Mouse (Mus musculus): ENCODE results near the gene Gucd1. TPM values are rescaled to one million over a fixed set of nuclear protein-coding genes. Genes with fewer than 3 reads are reported as not detected.

Gucd1 gene
- total and polyA plus RNA-seq, 2 experiments from 2014 or later = 12.6 to 41.2 TPM

DNA sequence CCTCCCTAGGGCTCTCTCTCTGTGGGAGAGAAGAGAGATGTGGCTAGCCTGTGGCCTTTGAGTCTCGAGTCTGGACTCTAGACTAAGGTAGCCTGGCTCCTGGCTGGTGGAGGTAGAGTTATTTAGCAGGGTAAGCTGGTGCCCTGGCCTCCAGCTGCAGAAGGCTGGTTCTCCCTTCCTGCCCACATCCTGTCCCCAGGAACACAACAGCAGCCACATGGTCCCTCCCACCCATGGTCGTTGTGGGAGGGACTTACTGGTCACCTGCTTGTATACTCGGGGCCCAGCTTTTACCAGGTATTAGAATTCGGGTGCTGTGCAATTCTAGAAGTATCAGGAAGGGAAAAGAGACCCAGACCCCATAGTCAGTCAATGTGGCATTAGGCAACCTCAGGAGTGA lies 197.5 kb downstream of the Gucd1 start:
- 60% methylated on average over 4 of the region's 4 CpGs for WGBS
- Histone ChIP-seq H3K4me2 (ENCODE audit: low read depth, low read length, poor library complexity, severe bottlenecking) (no peak overlapping the region), H3K27ac (ENCODE audit: low read depth, low read length) (no peak overlapping the region), H3K36me3 (ENCODE audit: insufficient read depth, low read length) (no peaks in the 10 kb centered on the region), H3K9ac (replicated peaks; ENCODE audit: low read length, poor library complexity, severe bottlenecking) (no peak overlapping the region), H3K27me3 (ENCODE audit: insufficient read depth, low read length) (peaks cover 33% of the 10 kb centered on the region), H3K4me1 (ENCODE audit: insufficient read depth, low read length) (no peaks in the 10 kb centered on the region), H3K9me3 (ENCODE audit: low read length) (no peaks in the 10 kb centered on the region), H3K4me3 (ENCODE audit: low read depth, low read length) (no peak overlapping the region)
- ATAC-seq (ENCODE audit: low FRiP score) (no peak), DNase-seq (ENCODE audit: low spot score) (no peak)
- no peak for TF ChIP-seq CTCF (IDR thresholded peaks at IDR 0.05)

DNA sequence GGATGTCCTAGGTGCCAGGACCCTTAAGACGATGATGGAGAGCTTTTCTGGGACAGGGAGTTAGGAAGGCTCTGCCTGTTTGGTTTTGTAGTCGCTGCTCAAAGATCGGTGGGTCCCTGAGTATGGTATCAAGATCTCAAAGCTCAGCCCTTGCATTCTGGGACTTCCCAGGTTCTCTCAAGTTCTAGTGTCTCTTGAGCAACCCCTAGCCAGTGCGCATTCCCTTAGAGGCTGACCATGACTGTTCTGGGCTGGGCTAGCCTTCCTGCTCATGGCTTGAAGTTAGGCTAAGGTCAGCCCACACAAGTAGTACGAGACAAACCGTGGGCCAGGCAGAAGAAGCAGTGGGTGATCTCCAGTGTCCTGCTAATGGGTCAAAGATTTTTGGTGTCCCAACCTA lies 199.6 kb downstream of the Gucd1 start:
- no peak for ATAC-seq (ENCODE audit: low FRiP score)
- Histone ChIP-seq H3K36me3 (ENCODE audit: insufficient read depth, low read length) (no peaks in the 10 kb centered on the region), H3K27ac (ENCODE audit: low read depth, low read length) (no peak overlapping the region), H3K27me3 (ENCODE audit: insufficient read depth, low read length) (peaks cover 33% of the 10 kb centered on the region), H3K9ac (replicated peaks; ENCODE audit: low read length, poor library complexity, severe bottlenecking) (no peak overlapping the region), H3K9me3 (ENCODE audit: low read length) (no peaks in the 10 kb centered on the region), H3K4me1 (ENCODE audit: insufficient read depth, low read length) (no peaks in the 10 kb centered on the region), H3K4me2 (ENCODE audit: low read depth, low read length, poor library complexity, severe bottlenecking) (peak overlapping the region; percentile 46; the same call in 1 of the 2 replicates), H3K4me3 (ENCODE audit: low read depth, low read length) (peak overlapping the region; percentile 3; the same call in 1 of the 2 replicates)
- WGBS = 81% methylated on average over 6 of the region's 6 CpGs
- DNase-seq (ENCODE audit: low spot score) = no peak
- no peak for TF ChIP-seq CTCF (IDR thresholded peaks at IDR 0.05)

DNA sequence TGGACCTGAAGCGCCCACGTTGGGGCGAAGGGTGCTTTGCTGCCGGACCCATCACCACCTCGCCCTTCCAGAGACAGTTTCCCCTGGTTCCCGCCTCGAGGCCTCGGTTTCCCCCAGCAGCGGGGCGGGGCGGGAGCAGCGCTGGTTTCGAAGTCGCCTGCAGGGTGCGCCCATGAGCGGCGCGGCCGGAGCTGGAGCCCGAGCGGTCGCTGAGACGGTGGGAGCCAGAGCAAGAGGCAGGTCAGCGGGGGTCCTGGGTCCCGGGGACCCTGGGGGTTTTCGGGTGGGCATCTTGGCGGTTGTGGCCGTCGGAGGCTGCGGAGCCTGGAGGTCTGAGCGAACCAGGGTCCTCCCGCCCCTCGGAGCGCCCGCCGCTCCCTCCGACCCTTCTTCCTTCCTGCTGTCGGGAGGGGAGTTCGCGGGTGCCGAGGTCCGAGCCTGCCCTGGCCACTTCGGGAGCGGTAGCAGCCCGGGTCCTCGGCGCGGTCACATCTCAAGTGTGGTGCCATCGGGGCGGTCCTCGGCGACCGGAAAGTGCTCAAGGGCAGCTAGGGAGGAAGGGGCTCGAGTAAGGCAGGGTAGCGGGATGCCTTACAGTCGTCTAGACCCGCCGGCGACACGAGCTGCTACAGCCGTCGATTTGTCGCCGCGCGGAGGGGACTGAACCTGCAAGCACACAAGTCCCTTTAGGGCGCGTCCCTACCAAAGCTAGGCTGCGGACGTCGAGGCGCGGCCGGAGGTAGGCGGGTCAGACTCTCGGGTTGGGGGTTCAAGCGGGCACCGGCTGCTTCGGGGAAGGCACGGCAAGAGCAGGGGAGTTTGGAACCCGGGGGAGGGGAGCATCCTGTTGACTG lies 200.6 kb downstream of the Gucd1 start:
- Histone ChIP-seq H3K9ac (replicated peaks; ENCODE audit: low read length, poor library complexity, severe bottlenecking) (0 out of 2 replicates have a peak overlapping the region, but pooled peaks have one; percentile 24), H3K4me2 (ENCODE audit: low read depth, low read length, poor library complexity, severe bottlenecking) (peak overlapping the region; percentile 46), H3K9me3 (ENCODE audit: low read length) (no peaks in the 10 kb centered on the region), H3K27ac (ENCODE audit: low read depth, low read length) (no peak overlapping the region), H3K4me3 (ENCODE audit: low read depth, low read length) (peak overlapping the region; percentile 31), H3K36me3 (ENCODE audit: insufficient read depth, low read length) (peaks cover 3% of the 10 kb centered on the region; the same call in 1 of the 2 replicates), H3K27me3 (ENCODE audit: insufficient read depth, low read length) (peaks cover 33% of the 10 kb centered on the region), H3K4me1 (ENCODE audit: insufficient read depth, low read length) (no peaks in the 10 kb centered on the region)
- ATAC-seq (ENCODE audit: low FRiP score) (peak; percentile 59; the same call in 1 of the 2 replicates), DNase-seq (ENCODE audit: low spot score) (peak; percentile 26)
- peak; percentile 73 for TF ChIP-seq CTCF (IDR thresholded peaks at IDR 0.05)
- WGBS = 1% methylated on average over 65 of the region's 81 CpGs

GRCm38 (mm10) chr10:75316872-75316907 lies 201.1 kb downstream of the Gucd1 start, which contains the start of gene Adora2a:
TSS of gene Adora2a (plus strand) at chr10:75316877.
- 0% methylated on average over 4 of the region's 4 CpGs for WGBS
- Histone ChIP-seq H3K36me3 (ENCODE audit: insufficient read depth, low read length) (peaks cover 6% of the 10 kb centered on the region), H3K27ac (ENCODE audit: low read depth, low read length) (no peak within 1 kb of the TSS), H3K4me3 (ENCODE audit: low read depth, low read length) (peak within 1 kb of the TSS; percentile 31), H3K4me2 (ENCODE audit: low read depth, low read length, poor library complexity, severe bottlenecking) (peak within 1 kb of the TSS; percentile 46), H3K4me1 (ENCODE audit: insufficient read depth, low read length) (no peaks in the 10 kb centered on the region), H3K9me3 (ENCODE audit: low read length) (no peaks in the 10 kb centered on the region), H3K9ac (replicated peaks; ENCODE audit: low read length, poor library complexity, severe bottlenecking) (0 out of 2 replicates have a peak within 1 kb of the TSS, but pooled peaks have one; percentile 24), H3K27me3 (ENCODE audit: insufficient read depth, low read length) (peaks cover 33% of the 10 kb centered on the region)
- ATAC-seq (ENCODE audit: low FRiP score) (no peak), DNase-seq (ENCODE audit: low spot score) (no peak)
- TF ChIP-seq CTCF (IDR thresholded peaks at IDR 0.05) = no peak

DNA sequence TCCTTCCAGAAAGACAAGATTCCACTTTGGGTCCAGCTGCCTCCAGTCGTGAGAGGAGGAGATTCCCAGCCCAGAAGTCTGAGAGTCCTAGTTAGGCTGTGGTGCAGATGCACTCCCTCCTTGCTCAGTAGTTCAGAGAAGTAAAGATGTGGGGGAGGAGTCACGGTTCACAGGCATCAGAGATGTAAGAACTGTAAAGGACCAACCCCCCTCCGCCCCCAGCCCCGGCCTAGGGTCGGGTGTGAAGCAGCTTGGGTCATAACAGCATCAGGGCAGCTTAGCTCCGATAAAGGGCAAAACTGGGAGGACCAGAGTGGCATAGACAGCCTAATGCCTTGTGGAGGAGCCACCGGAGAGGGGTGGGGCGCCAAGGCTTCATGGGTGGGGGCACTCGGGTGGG lies 201.3 kb downstream of the Gucd1 start:
- Histone ChIP-seq H3K9ac (replicated peaks; ENCODE audit: low read length, poor library complexity, severe bottlenecking) (no peak overlapping the region), H3K9me3 (ENCODE audit: low read length) (no peaks in the 10 kb centered on the region), H3K27me3 (ENCODE audit: insufficient read depth, low read length) (peaks cover 33% of the 10 kb centered on the region), H3K4me3 (ENCODE audit: low read depth, low read length) (peak overlapping the region; percentile 31), H3K27ac (ENCODE audit: low read depth, low read length) (no peak overlapping the region), H3K4me2 (ENCODE audit: low read depth, low read length, poor library complexity, severe bottlenecking) (peak overlapping the region; percentile 46), H3K36me3 (ENCODE audit: insufficient read depth, low read length) (peaks cover 8% of the 10 kb centered on the region), H3K4me1 (ENCODE audit: insufficient read depth, low read length) (no peaks in the 10 kb centered on the region)
- no peak for TF ChIP-seq CTCF (IDR thresholded peaks at IDR 0.05)
- ATAC-seq (ENCODE audit: low FRiP score) = no peak
- WGBS = 4% methylated on average over 7 of the region's 9 CpGs
- DNase-seq (ENCODE audit: low spot score) = no peak

DNA sequence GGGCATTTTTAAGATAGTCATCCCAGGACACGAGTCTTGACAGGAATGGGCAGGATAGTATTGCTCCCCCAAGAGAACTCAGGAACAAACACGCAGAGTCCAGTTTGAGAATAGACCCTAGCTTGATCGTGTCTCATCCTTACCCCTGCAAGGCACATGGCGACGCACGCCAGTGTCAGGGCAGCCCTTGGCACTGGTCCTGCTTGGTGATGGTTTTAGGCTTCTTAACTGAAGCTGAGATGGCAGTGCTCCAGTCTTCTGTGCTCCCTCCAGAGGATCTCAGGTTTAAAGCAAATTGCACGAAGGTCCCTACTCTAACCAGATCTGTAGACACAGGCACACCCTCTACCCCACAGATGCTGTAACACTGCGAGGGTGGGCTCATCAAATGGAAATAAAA lies 202.0 kb downstream of the Gucd1 start:
- H3K9ac ChIP-seq (replicated peaks; ENCODE audit: low read length, poor library complexity, severe bottlenecking) = no peak overlapping the region
- ATAC-seq (ENCODE audit: low FRiP score) (no peak), DNase-seq (ENCODE audit: low spot score) (peak; percentile 48)
- H3K27ac ChIP-seq (ENCODE audit: low read depth, low read length) = no peak overlapping the region
- no peak overlapping the region for H3K4me3 ChIP-seq (ENCODE audit: low read depth, low read length)
- H3K9me3 ChIP-seq (ENCODE audit: low read length) = no peaks in the 10 kb centered on the region
- peaks cover 15% of the 10 kb centered on the region for H3K36me3 ChIP-seq (ENCODE audit: insufficient read depth, low read length)
- no peaks in the 10 kb centered on the region for H3K4me1 ChIP-seq (ENCODE audit: insufficient read depth, low read length)
- H3K27me3 ChIP-seq (ENCODE audit: insufficient read depth, low read length) = peaks cover 33% of the 10 kb centered on the region
- H3K4me2 ChIP-seq (ENCODE audit: low read depth, low read length, poor library complexity, severe bottlenecking) = no peak overlapping the region
- WGBS = 70% methylated on average over 8 of the region's 8 CpGs
- TF ChIP-seq CTCF (IDR thresholded peaks at IDR 0.05) = no peak
